Mouse (Mus musculus) right cerebral cortex, adult 18-20 months (tissue): ENCODE measurements around the gene Ush2a.

ENCODE experiments used
- DNase-seq: peaks from one replicate; pipeline ENCODE4 v3.0.0; 2022; ENCODE audit warnings: mixed read lengths

Gene Ush2a

GRCm38 (mm10) chr1:188674640-188675510, 413.1 kb downstream of the Ush2a start:
- DNase-seq = no peak

DNA sequence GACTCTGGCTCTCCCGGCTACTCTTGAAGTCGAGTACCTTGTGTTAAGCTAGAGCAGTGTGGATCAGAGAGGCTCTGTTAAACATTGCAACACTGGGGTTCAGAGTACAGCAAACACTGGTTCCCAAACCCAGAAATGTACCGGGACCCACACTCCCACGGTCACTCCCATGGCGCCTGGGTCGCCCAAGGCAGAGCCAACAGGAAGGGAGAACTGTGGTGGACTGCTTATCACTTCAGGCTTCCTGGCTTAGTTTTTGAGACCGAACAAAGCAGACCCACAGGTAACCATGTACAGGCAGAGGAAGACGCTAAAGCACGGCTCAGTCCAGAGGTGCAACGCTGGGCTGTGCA, 413.7 kb downstream of the Ush2a start:
- DNase-seq = no peak

DNA sequence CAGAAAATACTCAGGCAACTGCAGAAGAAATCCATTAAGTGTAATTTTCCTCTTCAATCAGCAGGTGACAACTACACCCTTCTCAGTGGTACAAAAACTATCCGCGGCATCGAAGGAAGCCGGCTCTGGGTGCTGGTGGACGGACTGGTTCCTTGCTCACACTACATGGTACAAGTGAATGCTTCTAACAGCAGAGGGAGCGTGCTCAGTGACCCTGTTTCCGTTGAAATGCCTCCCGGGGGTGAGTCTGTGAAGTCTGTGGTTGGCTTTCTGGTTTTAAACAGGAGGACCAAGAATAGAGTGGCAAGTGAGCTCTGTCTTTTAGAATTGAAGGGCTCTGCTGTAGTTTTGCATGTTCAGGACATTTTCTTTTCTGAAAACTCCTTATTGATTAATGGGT, 416.4 kb downstream of the Ush2a start:
- DNase-seq = no peak

GRCm38 (mm10) chr1:188686362-188686761, 424.5 kb downstream of the Ush2a start:
- no peak for DNase-seq

GRCm38 (mm10) chr1:188696295-188696694, 434.5 kb downstream of the Ush2a start:
- DNase-seq = no peak

- no peak for DNase-seq
Observed at GRCm38 (mm10) chr1:188708176-188708575, 446.4 kb downstream of the Ush2a start.

DNA sequence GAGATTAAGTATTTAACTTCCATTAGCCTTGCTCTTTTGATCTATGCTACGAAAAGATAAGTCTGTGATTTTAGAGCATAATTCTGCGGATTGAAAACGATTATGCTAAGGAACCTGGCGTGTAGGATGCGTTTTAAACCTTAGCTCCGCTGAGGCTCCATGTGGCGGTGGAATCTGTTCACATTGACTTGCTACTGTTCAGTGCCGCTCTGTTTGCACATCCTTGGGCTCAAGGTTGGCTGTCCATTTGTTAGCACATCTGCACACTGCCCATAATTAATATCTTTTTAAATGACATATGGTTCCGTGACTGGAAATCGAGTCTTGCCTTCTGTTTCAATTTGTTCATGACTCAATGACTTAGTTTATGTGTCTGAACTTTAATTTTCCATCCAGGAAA, 446.9 kb downstream of the Ush2a start:
- no peak for DNase-seq

GRCm38 (mm10) chr1:188714131-188714530, 452.3 kb downstream of the Ush2a start:
- no peak for DNase-seq

- no peak for DNase-seq
Observed at GRCm38 (mm10) chr1:188714941-188715340, 453.1 kb downstream of the Ush2a start.

GRCm38 (mm10) chr1:188716886-188717285, 455.1 kb downstream of the Ush2a start:
- DNase-seq = no peak

- no peak for DNase-seq
Observed at GRCm38 (mm10) chr1:188725122-188725995, 463.5 kb downstream of the Ush2a start.

- DNase-seq = no peak
Observed at GRCm38 (mm10) chr1:188726937-188727336, 465.1 kb downstream of the Ush2a start.

DNA sequence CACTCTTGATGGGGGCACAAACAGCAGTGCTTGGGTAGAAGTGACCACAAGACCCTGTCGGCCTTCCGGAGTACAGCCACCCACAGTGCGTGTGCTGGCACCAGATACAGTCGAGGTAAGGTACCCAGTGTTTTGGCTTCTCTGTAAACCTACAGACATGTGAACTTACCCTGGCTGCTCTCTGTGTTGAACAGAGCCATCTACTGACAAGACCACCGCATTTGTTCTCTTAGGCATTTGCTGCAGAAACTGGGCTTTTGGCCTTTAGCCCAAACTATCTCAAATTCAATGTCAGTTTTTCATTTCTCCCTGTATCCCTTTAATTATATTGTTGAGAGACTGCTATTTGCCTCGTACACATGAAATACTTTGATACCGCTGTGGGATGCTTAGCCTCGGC, 466.8 kb downstream of the Ush2a start:
- no peak for DNase-seq

DNA sequence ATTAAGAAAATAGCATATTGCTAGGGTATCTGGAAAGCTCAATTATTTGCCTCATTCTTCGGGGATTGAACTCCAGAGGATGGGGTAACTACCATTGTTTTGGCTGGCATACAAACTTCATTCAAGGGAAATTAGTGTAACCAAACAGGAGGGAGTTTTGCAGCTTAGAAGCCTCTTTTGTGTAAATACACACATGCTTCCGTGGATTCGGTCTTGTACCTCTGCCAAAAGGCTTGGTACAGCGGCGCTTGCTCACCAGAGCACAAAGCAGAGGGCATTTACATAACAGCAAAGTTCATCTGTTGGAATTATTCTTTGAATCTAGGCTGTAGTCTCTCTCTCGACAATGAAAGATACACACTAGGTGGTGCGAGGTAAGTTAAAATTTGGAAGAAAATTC, 467.4 kb downstream of the Ush2a start:
- no peak for DNase-seq

- DNase-seq = no peak
Observed at GRCm38 (mm10) chr1:188734741-188735266, 473.0 kb downstream of the Ush2a start.

DNA sequence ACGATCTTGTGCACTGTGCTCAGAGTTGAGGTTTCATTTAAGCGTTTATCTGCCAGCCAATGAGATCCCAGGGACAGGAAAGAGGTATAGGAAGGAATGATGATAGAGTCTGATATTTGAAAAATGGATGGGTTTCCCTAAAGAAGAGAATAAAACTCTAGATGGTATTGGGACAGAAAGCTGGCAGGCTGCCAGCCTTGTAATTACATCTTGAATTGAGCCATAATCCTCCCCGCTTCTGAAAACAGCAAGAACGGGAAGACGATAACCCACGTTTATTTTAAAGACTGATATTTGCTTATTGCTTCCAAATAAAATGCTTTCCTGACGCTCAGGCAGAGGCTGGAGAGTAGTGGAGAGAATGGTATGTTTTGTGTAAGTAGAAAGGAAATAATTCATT, 481.1 kb downstream of the Ush2a start:
- DNase-seq = no peak

GRCm38 (mm10) chr1:188755031-188755430, 493.2 kb downstream of the Ush2a start:
- DNase-seq = no peak

DNA sequence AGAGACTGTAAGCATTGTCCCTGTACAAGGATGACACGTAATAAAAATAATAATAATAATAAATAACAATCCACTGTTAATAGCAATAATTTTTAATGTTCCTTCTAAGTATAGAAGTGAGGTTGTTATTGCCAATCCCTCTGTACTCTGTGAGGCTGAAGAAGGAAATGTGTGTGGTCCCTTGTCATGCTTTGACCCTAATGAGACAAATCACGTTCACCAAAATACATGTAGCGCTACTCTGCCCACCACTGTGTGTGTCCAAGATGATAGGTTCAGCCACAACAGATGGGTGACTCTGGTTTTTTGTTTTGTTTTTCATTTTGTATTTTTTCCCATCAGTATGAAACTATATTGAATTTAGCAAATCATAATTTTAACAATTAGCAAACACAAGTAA, 498.7 kb downstream of the Ush2a start:
- no peak for DNase-seq

- DNase-seq = no peak
Observed at GRCm38 (mm10) chr1:188762463-188762862, 500.6 kb downstream of the Ush2a start.

GRCm38 (mm10) chr1:188763761-188764160, 501.9 kb downstream of the Ush2a start:
- no peak for DNase-seq

GRCm38 (mm10) chr1:188770828-188771227, 509.0 kb downstream of the Ush2a start:
- DNase-seq = no peak

DNA sequence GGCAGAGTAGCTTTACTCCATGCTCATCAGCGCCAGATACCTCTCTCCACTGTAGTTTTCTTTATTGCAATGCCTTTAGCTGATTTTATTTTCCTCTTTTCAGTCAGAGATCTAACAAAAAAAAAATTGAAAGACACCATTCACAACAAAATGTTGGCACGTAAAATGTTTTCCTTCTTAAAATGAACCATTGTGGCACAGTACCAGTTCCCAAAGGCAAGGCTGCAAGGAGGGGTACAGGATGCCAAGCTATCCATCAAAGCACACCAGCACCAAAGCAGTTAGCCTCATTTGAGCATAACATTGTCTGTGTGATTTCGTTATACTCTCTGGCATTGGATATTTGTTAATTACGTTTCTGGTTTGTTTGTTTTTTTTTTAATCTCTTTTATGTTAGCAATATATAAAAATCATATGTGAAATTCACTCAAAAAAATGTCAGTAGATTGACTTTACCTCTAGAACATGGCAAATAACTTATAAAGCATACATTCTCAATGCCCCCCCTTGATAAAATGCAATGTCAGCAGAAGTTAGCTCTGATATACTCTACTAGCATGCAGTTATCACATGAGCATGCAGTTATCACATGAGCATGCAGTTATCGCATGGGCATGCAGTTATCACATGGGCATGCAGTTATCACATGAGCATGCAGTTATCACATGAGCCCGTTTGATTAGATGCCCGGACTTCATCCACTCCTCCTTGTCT, 510.9 kb downstream of the Ush2a start:
- DNase-seq = no peak

- DNase-seq = no peak
Observed at GRCm38 (mm10) chr1:188773631-188774030, 511.8 kb downstream of the Ush2a start.
